Mouse (Mus musculus): ENCODE data around the gene Slc10a7.

Slc10a7 gene

DNA sequence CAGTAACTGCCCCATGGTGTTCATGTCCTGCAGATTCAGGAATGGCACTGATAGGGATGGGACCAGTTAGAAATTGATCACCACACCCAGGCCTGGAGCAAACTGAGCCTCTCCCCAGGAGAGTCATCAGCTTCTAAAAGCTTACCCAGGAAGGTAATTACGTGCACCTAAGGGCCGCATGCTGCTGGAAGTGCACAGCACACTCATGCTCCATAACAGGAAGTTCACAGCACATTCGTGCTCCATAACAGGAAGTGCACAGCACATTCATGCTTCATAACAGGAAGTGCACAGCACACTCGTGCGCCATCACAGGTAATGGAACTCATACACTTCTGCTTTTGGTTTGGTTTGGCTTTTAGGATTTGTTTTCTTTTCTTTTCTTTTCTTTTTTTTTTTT lies 114.8 kb downstream of the Slc10a7 start:
- DNase-seq (ENCODE audit: low spot score in 2 of 2) = no peak

GRCm38 (mm10) chr8:78624738-78625442 lies 115.7 kb downstream of the Slc10a7 start:
- DNase-seq (ENCODE audit: low spot score in 2 of 2) = no peak

GRCm38 (mm10) chr8:78626632-78627031 lies 117.5 kb downstream of the Slc10a7 start:
- DNase-seq (ENCODE audit: low spot score in 2 of 2) = no peak

DNA sequence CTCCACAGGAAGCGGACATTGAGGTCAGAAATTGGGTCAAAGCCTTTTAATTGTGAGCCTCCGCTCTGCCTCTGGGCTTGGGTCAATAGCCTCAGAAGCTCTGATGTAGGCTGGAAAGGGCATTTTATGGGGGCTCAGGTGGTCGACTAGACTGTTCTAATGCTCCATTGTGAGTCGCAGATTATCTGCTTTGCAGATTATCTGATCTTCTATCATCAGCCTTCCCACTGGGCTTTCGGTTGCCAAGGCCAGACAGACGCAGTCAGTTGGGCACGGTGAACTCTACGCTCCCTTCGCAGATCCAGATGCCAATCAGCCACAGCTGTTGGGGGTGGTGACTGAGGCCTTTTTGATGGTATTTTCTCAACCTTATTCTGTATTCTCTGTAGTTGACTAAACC lies 118.6 kb downstream of the Slc10a7 start:
- DNase-seq (ENCODE audit: low spot score in 2 of 2) = no peak

GRCm38 (mm10) chr8:78630414-78631164 lies 121.4 kb downstream of the Slc10a7 start:
- DNase-seq (ENCODE audit: low spot score in 2 of 2) = no peak

- DNase-seq (ENCODE audit: low spot score in 2 of 2) = no peak
Observed at GRCm38 (mm10) chr8:78633012-78633411, 123.9 kb downstream of the Slc10a7 start.

- no peak for DNase-seq (ENCODE audit: low spot score in 2 of 2)
Observed at GRCm38 (mm10) chr8:78634018-78634417, 124.9 kb downstream of the Slc10a7 start.

- DNase-seq (ENCODE audit: low spot score in 2 of 2) = no peak
Observed at GRCm38 (mm10) chr8:78634523-78635240, 125.5 kb downstream of the Slc10a7 start.

DNA sequence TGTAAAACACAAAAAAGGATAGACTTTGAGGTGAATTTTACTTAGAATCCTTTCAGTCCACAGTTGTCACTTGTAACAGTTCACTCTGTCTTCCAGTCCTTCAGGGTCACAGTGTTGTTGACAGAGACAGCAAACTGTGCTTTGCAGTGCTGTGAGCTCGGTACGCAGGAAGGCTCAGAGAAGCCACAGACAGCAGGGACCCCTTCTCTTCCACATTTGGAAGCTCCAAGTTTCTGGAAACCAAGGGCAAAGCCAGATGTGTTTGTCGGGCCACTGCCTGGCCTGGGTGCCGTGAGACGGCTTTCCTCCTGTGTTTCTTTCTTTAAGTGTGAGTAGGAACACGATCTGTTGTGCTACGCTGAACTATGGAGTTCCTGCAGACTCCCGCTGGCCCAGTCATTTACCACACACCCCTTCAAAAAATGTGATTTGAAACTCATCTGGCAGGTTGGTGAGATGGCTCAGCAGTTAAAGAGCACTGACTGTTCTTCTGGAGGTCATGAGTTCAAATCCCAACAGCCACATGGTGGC lies 126.2 kb downstream of the Slc10a7 start:
- no peak for DNase-seq (ENCODE audit: low spot score in 2 of 2)

- no peak for DNase-seq (ENCODE audit: low spot score in 2 of 2)
Observed at GRCm38 (mm10) chr8:78641919-78642318, 132.8 kb downstream of the Slc10a7 start.

DNA sequence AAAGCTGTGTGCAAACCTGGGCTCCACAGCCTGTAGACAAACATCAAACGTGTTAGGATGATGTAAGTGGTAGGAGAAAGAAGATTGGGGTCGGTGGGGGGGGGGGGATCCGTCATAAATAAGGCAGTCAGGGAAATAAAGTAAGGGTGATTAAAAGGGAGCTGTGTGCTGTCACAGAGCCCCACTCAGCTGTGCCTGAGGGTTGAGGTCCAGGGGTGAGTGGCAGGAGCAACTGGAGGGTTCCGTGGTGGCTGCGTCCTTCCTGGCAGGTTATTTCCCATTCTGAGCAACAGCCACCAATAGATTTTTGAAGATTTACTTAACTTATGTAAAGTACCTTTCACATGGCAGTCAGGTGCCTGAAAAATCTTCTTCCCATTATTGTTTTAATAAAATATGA lies 133.2 kb downstream of the Slc10a7 start:
- no peak for DNase-seq (ENCODE audit: low spot score in 2 of 2)

DNA sequence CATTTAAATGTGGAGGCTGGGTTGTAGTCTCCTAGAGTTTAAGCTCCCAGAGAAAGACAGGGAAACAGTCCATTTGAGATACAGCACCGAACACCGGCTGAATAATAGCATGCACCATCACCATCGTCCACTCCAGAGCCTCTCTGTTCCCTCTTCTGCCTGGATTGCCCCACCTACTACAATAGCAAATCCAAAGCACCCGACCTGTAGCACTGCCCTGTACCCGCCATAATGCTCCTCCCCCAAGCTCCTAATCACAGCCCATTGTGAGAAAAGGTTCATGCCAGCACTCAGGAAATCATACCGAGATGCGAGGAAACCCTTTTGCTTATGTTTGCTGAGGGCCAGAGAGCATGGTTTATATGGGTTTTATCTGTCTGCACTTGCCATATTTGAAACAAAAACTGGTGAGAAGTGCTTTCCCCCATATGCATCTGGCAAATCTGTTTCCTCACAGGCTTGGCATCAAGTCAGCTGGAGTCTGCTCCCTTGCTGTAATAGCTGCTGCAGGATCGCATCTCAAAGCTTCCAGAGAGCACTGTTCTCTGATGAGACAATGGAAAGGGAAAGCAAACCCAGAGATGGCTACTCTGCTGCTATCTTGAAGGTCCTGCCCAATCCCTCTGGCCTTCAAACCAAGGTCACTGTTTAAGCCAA lies 138.0 kb downstream of the Slc10a7 start:
- peak in 1 of 2 experiments; percentile 51 for DNase-seq (ENCODE audit: low spot score in 2 of 2)

- DNase-seq (ENCODE audit: low spot score in 2 of 2) = no peak
Observed at GRCm38 (mm10) chr8:78647846-78648245, 138.7 kb downstream of the Slc10a7 start.

- peak; percentile 13 to 82 for DNase-seq (ENCODE audit: low spot score in 2 of 2)
Observed at GRCm38 (mm10) chr8:78648918-78649317, 139.8 kb downstream of the Slc10a7 start.

DNA sequence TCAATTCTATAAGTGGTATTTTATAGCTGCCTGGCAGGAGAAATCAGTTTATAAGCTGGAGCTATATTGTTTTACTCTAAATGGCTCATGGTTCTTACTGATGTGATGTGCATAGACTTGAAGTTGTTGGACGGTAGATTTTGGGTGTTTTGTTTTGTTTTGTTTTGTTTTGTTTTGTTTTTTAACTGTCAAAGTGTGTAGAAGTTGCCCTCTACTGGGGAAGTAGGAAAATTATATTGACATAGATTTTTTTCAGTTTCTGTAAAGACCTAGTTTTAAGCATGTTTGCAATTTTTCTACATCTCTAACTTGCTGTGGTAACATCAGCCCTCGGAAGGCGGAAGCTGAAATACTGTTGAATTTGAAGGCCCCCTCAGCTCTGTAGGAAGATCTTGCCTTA lies 142.5 kb downstream of the Slc10a7 start:
- DNase-seq (ENCODE audit: low spot score in 2 of 2) = no peak

- DNase-seq (ENCODE audit: low spot score in 2 of 2) = no peak
Observed at GRCm38 (mm10) chr8:78655351-78656045, 146.4 kb downstream of the Slc10a7 start.

- DNase-seq (ENCODE audit: low spot score in 2 of 2) = no peak
Observed at GRCm38 (mm10) chr8:78656700-78657370, 147.7 kb downstream of the Slc10a7 start.

DNA sequence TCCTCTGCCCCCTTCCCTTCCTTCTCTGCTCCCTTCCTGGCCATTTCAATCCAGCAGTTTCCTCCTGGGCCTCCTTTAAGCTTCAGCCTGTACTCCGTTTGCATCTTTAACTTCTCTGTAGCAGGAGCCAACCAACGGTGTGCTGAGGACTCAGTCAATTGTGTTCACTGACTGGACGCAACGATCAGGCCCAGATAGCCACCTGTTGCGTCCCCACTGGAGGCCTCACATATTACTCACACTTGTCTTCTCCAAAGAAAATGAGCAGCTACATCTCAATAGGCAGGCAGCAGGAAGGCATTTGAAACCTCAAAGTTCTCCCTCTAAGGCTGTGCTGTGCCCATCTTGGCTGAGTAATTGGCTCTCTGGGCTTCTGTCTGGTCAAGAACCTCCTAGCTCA lies 149.0 kb downstream of the Slc10a7 start:
- no peak for DNase-seq (ENCODE audit: low spot score in 2 of 2)

GRCm38 (mm10) chr8:78659617-78660187 lies 150.6 kb downstream of the Slc10a7 start:
- DNase-seq (ENCODE audit: low spot score in 2 of 2) = no peak

GRCm38 (mm10) chr8:78664306-78664940 lies 155.3 kb downstream of the Slc10a7 start:
- DNase-seq (ENCODE audit: low spot score in 2 of 2) = no peak
